Mouse (Mus musculus) cerebellum, postnatal 36 days (tissue): Measurements from ENCODE around the gene Pcolce2.

Source experiments
- DNase-seq, 2 experiments: peaks; one replicate each; pipeline ENCODE4 v3.0.0; 2021 to 2022; ENCODE audit warnings: mixed read lengths in 2 of 2

Gene Pcolce2

DNA sequence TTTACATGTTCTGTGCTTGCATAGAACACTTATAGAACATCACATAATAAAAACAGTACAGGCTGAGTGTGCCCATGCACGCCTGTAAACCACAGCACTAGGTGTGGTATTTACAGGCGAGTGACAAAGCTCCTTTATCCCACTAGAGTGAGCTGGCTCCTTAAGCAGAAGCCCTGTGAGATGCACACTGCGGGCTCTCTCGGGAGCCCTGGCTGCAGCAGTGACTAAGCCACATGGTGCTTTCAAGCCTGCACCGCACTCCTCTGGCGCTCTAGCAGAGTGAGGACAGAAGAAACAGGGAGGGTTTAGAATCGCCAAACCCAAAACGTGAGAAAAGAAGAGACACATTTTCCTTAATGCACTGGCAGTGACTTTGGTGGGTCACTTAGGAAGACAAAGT is 75.2 kb downstream of the Pcolce2 start:
- DNase-seq, result no peak

DNA sequence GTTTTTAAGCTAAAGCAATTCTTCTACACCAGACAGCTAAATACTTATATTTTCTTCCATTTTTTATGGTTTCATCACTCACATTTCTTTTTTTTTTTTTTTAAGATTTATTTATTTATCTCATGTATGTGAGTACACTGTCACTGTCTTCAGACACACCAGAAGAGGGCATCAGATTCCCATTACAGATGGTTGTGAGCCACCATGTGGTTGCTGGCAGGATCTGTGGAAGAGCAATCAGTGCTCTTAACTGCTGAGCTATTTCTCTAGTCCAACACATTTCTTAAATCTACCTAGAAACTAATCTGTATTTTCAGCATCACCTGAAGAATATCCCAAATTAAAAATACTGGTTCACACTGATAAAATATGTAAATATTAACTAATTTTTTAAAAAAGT is 98.8 kb downstream of the Pcolce2 start:
- DNase-seq, result no peak

DNA sequence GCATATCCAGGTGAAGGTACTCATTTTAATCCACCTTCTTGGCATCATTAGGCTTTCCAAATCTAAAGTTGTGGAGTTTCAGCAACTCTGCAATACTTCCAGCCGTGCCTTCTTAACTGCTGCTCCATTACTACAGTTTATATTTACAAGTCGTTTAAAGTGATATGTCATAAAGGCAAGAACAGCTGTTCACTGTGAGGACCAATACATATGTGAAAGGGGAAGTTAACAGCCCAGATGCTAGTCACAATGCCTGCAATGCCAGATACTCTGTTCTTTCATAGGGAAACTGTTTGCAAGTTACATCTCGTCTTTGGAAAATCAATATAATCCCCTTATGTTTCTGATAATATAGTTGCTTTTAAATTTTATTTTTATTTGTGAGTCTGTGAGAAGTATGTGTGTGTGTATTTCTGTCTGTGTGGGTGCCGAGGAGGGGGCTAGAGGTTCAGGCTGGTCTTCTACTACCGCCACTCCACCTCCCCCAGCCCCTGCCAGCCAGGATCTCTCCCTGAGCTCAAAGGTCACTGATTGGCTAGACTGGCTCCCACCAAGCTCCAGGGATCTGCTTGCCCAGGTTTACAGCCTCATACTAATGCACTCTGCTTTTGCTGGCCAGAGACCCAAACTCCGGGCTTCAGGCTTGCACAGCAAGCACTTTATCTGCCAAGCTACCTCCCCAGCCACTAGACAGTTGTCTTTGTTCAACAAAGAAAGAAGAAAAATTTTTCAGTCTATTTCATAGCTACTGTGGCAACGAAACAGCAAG is 107.6 kb downstream of the Pcolce2 start:
- no peak for DNase-seq

DNA sequence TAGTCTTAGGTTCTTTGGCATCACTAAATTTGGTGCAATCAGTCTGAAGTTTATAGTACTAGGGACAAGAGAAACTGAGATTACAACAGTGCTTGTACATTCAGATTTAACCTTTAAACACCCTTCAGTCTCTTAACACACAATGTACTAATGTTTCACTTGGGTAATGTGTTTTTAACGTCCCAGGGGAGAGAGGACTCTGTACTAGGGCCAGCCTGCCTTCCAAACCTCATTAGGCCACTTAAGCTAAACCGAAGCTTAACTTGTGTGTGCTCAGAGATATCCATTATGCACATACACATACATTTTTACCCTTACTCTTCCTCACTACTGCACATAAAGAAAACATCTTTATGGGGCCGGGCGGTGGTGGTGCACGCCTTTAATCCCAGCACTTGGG is 109.9 kb downstream of the Pcolce2 start:
- DNase-seq, result no peak
